In genomic region chr17:13744824-13745223, GRCm38 (mm10) we compare ENCODE assay signal across 7 mouse cellular contexts. TPM values are rescaled to one million over a fixed set of nuclear protein-coding genes. Genes with fewer than 3 reads are reported as not detected.
A peak's percentile ranks its signal among the peaks of the same experiment; 100 is the strongest.
DNase-seq lines count a peak whose midpoint lies in the region; ATAC-seq lines count a peak whose summit lies in the region.

No protein-coding gene starts in this region.

- no peaks in the 10 kb centered on the region for H3K27me3 ChIP-seq in midbrain, embryonic 16.5 days (ENCODE audit: control insufficient read depth, insufficient read depth, low read depth, low read length)
- H3K27me3 ChIP-seq in midbrain, embryonic 13.5 days, result no peaks in the 10 kb centered on the region
- H3K27me3 ChIP-seq in hindbrain, embryonic 14.5 days (ENCODE audit: control insufficient read depth, insufficient read depth, low read length), result no peaks in the 10 kb centered on the region
- no peaks in the 10 kb centered on the region for H3K27me3 ChIP-seq in lung, embryonic 15.5 days

- WGBS in midbrain, embryonic 16.5 days, result 50% methylated on average over 4 of the region's 4 CpGs
- 72% methylated on average over 4 of the region's 4 CpGs for WGBS in midbrain, embryonic 13.5 days
- WGBS in hindbrain, embryonic 14.5 days, result 42% methylated on average over 4 of the region's 4 CpGs
- WGBS in lung, embryonic 15.5 days, result 13% methylated on average over 4 of the region's 4 CpGs

- peaks cover 20% of the 10 kb centered on the region for H3K4me1 ChIP-seq in midbrain, embryonic 16.5 days (ENCODE audit: control insufficient read depth, insufficient read depth, low read length)
- H3K4me1 ChIP-seq in midbrain, embryonic 13.5 days (replicated peaks), result peaks cover 32% of the 10 kb centered on the region
- H3K4me1 ChIP-seq in hindbrain, embryonic 14.5 days (replicated peaks; ENCODE audit: control insufficient read depth, insufficient read depth, low read length), result no peaks in the 10 kb centered on the region
- peaks cover 65% of the 10 kb centered on the region for H3K4me1 ChIP-seq in lung, embryonic 15.5 days

- H3K9me3 ChIP-seq in midbrain, embryonic 16.5 days (replicated peaks; ENCODE audit: control insufficient read depth, low read length, poor library complexity, severe bottlenecking), result no peaks in the 10 kb centered on the region
- no peaks in the 10 kb centered on the region for H3K9me3 ChIP-seq in midbrain, embryonic 13.5 days
- no peaks in the 10 kb centered on the region for H3K9me3 ChIP-seq in hindbrain, embryonic 14.5 days (ENCODE audit: control insufficient read depth, low read length)
- no peaks in the 10 kb centered on the region for H3K9me3 ChIP-seq in lung, embryonic 15.5 days

- no peak overlapping the region for H3K4me3 ChIP-seq in midbrain, embryonic 16.5 days (ENCODE audit: low read depth, low read length)
- H3K4me3 ChIP-seq in midbrain, embryonic 13.5 days (replicated peaks), result no peak overlapping the region
- H3K4me3 ChIP-seq in hindbrain, embryonic 14.5 days (replicated peaks; ENCODE audit: low read length), result no peak overlapping the region
- no peak overlapping the region for H3K4me3 ChIP-seq in lung, embryonic 15.5 days

- DNase-seq in cerebellum, postnatal 14 days, result peak; percentile 79 to 86
- DNase-seq in hindbrain, embryonic 14.5 days (ENCODE audit: low spot score), result peak; percentile 64
- no peak for DNase-seq in urinary bladder, postnatal 36 days (ENCODE audit: low spot score in 2 of 2)
- no peak for DNase-seq in layer of hippocampus, postnatal 36 days

- no peaks in the 10 kb centered on the region for H3K36me3 ChIP-seq in midbrain, embryonic 16.5 days (ENCODE audit: control insufficient read depth, insufficient read depth, low read length)
- H3K36me3 ChIP-seq in midbrain, embryonic 13.5 days, result no peaks in the 10 kb centered on the region
- no peaks in the 10 kb centered on the region for H3K36me3 ChIP-seq in hindbrain, embryonic 14.5 days (replicated peaks; ENCODE audit: control insufficient read depth, insufficient read depth)
- no peaks in the 10 kb centered on the region for H3K36me3 ChIP-seq in lung, embryonic 15.5 days

- ATAC-seq in midbrain, embryonic 16.5 days, result peak; percentile 43; the same call in 1 of the 2 replicates
- no peak for ATAC-seq in midbrain, embryonic 13.5 days
- no peak for ATAC-seq in hindbrain, embryonic 14.5 days (ENCODE audit: low FRiP score)
- ATAC-seq in lung, embryonic 15.5 days (ENCODE audit: borderline replicate concordance, extremely low read depth, low FRiP score, low TSS enrichment), result peak; percentile 40; the same call in 1 of the 2 replicates

- H3K9ac ChIP-seq in midbrain, embryonic 16.5 days (ENCODE audit: low read depth, low read length), result no peak overlapping the region
- H3K9ac ChIP-seq in midbrain, embryonic 13.5 days (replicated peaks), result no peak overlapping the region
- no peak overlapping the region for H3K9ac ChIP-seq in hindbrain, embryonic 14.5 days
- no peak overlapping the region for H3K9ac ChIP-seq in lung, embryonic 15.5 days

- peak overlapping the region; percentile 39; the same call in 1 of the 2 replicates for H3K27ac ChIP-seq in midbrain, embryonic 16.5 days (ENCODE audit: low read length)
- H3K27ac ChIP-seq in midbrain, embryonic 13.5 days, result no peak overlapping the region
- H3K27ac ChIP-seq in hindbrain, embryonic 14.5 days, result no peak overlapping the region
- H3K27ac ChIP-seq in lung, embryonic 15.5 days, result peak overlapping the region; percentile 87

- H3K4me2 ChIP-seq in midbrain, embryonic 16.5 days (ENCODE audit: low read length), result no peak overlapping the region
- H3K4me2 ChIP-seq in midbrain, embryonic 13.5 days (replicated peaks), result no peak overlapping the region
- H3K4me2 ChIP-seq in hindbrain, embryonic 14.5 days (replicated peaks), result no peak overlapping the region
- H3K4me2 ChIP-seq in lung, embryonic 15.5 days, result no peak overlapping the region

RNA-seq across cellular contexts. Expression of gene Afdn, which starts 15.5 kb away (rescaled TPM):
- 118 and 145 TPM in 2 replicates for polyA plus RNA-seq in midbrain, embryonic 16.5 days (2015; fragmentation: Nextera tagmentation; extraction: Ambion mirVana)
- polyA plus RNA-seq in midbrain, embryonic 13.5 days (2015; fragmentation: Nextera tagmentation; extraction: Ambion mirVana), result 158 and 165 TPM in 2 replicates
- polyA plus RNA-seq in hindbrain, embryonic 14.5 days (2014; fragmentation: Nextera tagmentation; extraction: Ambion mirVana), result 117 and 140 TPM in 2 replicates
- 111 and 114 TPM in 2 replicates for polyA plus RNA-seq in lung, embryonic 15.5 days (2015; fragmentation: Nextera tagmentation; extraction: Ambion mirVana)
- total RNA-seq in layer of hippocampus, postnatal 36 days (2021), result 100 to 1,000 TPM; 106 to 112 TPM

RNA-seq across cellular contexts. Expression of gene Tcte2, which starts 16.8 kb away (rescaled TPM):
- polyA plus RNA-seq in midbrain, embryonic 16.5 days (2015; fragmentation: Nextera tagmentation; extraction: Ambion mirVana), result 15.5 and 16.7 TPM in 2 replicates
- polyA plus RNA-seq in midbrain, embryonic 13.5 days (2015; fragmentation: Nextera tagmentation; extraction: Ambion mirVana), result 16.3 and 20.6 TPM in 2 replicates
- polyA plus RNA-seq in hindbrain, embryonic 14.5 days (2014; fragmentation: Nextera tagmentation; extraction: Ambion mirVana), result 17.1 and 20.3 TPM in 2 replicates
- 3.1 and 5.1 TPM in 2 replicates for polyA plus RNA-seq in lung, embryonic 15.5 days (2015; fragmentation: Nextera tagmentation; extraction: Ambion mirVana)
- total RNA-seq in layer of hippocampus, postnatal 36 days (2021), result 10 to 100 TPM; 19.1 to 21.4 TPM

Comparison
In these comparisons a context has a peak if more than half of its experiments do, and no peak if none do; other contexts are left out.
1. ATAC-seq: peak in midbrain, embryonic 16.5 days (single experiment) and lung, embryonic 15.5 days (single experiment); none in midbrain, embryonic 13.5 days (single experiment) and hindbrain, embryonic 14.5 days (single experiment).
2. H3K27ac ChIP-seq: peak in midbrain, embryonic 16.5 days (single experiment) and lung, embryonic 15.5 days (single experiment); none in midbrain, embryonic 13.5 days (single experiment) and hindbrain, embryonic 14.5 days (single experiment).
3. DNase-seq: peak in cerebellum, postnatal 14 days (2 of 2) and hindbrain, embryonic 14.5 days (single experiment); none in urinary bladder, postnatal 36 days (0 of 2) and layer of hippocampus, postnatal 36 days (0 of 2).